Mouse (Mus musculus): ENCODE measurements around the gene Sema3b. TPM values are rescaled to one million over a fixed set of nuclear protein-coding genes. Genes with fewer than 3 reads are reported as not detected.

Sema3b gene
- polyA plus RNA-seq, 1 experiment from 2014 or later, result 3.9 TPM

- H3K36me3 ChIP-seq, result peaks cover under 1% of the 10 kb centered on the region; the same call in 1 of the 2 replicates
- H3K9me3 ChIP-seq, result no peaks in the 10 kb centered on the region
- peaks cover 63% of the 10 kb centered on the region for H3K27me3 ChIP-seq (ENCODE audit: insufficient read depth, poor library complexity, severe bottlenecking)
- WGBS, result under 1% methylated on average over 63 of the region's 63 CpGs
- peak within 1 kb of the TSS; percentile 87 for H3K27ac ChIP-seq
- DNase-seq (ENCODE audit: low spot score), result peak; percentile 74
- peaks cover 73% of the 10 kb centered on the region for H3K4me1 ChIP-seq (replicated peaks)
- peak within 1 kb of the TSS; percentile 61 for H3K4me3 ChIP-seq
Observed at GRCm38 (mm10) chr9:107551117-107551889, 57.7 kb downstream of the Sema3b start, which contains the start of gene Rassf1. Gene Rassf1 (plus strand): TSS chr9:107551555.

DNA sequence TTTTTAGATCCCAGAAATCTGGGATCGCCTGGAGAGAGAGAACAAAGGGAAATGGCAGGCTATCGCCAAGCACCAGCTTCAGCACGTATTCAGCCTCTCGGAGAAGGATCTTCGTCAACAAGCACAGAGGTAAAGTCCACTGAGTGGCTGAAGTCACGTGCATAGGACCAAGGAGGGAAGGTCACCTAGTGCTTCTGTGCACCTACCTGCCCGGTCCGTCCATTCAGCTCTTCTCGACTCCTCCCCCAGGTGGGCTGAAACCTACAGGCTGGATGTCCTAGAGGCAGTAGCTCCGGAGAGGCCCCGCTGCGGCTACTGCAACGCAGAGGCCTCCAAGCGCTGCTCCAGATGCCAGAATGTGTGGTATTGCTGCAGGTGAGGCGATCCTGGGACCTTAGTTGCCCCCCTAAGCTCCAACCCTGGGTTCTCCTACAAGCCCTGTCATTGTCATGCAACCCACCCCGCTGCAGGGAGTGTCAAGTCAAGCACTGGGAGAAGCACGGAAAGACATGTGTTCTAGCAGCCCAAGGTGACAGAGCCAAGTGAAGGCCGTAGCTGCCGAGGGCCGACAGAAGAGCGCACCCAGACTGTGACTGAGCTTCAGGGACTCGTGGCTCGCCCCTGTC lies 58.4 kb downstream of the Sema3b start:
- H3K27ac ChIP-seq, result peak overlapping the region; percentile 87
- no peaks in the 10 kb centered on the region for H3K36me3 ChIP-seq
- WGBS, result 22% methylated on average over 23 of the region's 23 CpGs
- no peaks in the 10 kb centered on the region for H3K9me3 ChIP-seq
- peaks cover 63% of the 10 kb centered on the region for H3K27me3 ChIP-seq (ENCODE audit: insufficient read depth, poor library complexity, severe bottlenecking)
- H3K4me3 ChIP-seq, result peak overlapping the region; percentile 61
- H3K4me1 ChIP-seq (replicated peaks), result peaks cover 69% of the 10 kb centered on the region
- DNase-seq (ENCODE audit: low spot score), result no peak

DNA sequence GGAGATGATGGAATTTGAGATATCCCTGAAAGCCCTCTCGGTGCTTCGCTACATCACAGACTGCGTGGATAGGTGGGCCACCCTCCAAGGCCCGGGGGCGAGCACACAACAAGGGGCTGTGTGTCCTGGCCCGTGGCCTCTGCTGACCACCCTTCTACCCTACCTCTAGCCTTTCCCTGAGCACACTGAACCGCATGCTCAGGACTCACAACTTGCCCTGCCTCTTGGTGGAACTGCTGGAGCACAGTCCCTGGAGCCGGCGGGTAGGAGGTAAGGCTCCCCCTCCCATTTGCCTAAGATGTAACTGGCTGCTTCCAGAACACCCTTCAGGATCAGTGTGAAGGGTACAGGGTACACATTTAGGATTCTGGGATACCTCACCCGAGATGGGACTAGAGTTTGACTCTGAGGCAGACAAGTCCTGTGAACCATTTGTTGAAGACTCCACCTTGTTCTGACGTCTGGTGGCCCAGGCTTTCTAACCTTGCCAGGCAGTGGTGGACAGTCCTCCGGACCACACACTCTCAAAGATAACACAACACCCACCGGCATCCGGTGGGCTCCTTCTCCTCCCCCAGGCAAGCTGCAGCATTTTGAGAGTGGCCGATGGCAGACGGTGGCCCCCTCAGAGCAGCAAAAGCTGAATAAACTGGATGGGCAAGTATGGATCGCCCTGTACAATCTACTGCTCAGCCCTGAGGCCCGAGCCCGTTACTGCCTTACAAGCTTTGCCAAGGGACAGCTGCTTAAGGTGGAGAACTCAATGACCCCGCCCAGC lies 59.5 kb downstream of the Sema3b start:
- Histone ChIP-seq H3K4me3 (no peak overlapping the region), H3K4me1 (replicated peaks) (peaks cover 66% of the 10 kb centered on the region)
- WGBS, result 83% methylated on average over 20 of the region's 20 CpGs

GRCm38 (mm10) chr9:107548820-107549219 lies 60.2 kb downstream of the Sema3b start:
- Histone ChIP-seq H3K4me3 (no peak overlapping the region), H3K27ac (no peak overlapping the region), H3K36me3 (peaks cover 17% of the 10 kb centered on the region), H3K9me3 (no peaks in the 10 kb centered on the region), H3K4me1 (replicated peaks) (peaks cover 61% of the 10 kb centered on the region), H3K27me3 (ENCODE audit: insufficient read depth, poor library complexity, severe bottlenecking) (peaks cover 63% of the 10 kb centered on the region)
- 89% methylated on average over 10 of the region's 10 CpGs for WGBS
- DNase-seq (ENCODE audit: low spot score), result no peak

More for the DNA sequence above, 59.5 kb downstream of the Sema3b start:
- Histone ChIP-seq H3K27ac (no peak overlapping the region), H3K9me3 (no peaks in the 10 kb centered on the region), H3K36me3 (peaks cover 10% of the 10 kb centered on the region), H3K27me3 (ENCODE audit: insufficient read depth, poor library complexity, severe bottlenecking) (peaks cover 63% of the 10 kb centered on the region)
- DNase-seq (ENCODE audit: low spot score), result no peak

- Histone ChIP-seq H3K36me3 (peaks cover 24% of the 10 kb centered on the region), H3K4me1 (replicated peaks) (peaks cover 60% of the 10 kb centered on the region), H3K9me3 (no peaks in the 10 kb centered on the region), H3K27me3 (ENCODE audit: insufficient read depth, poor library complexity, severe bottlenecking) (peaks cover 57% of the 10 kb centered on the region), H3K4me3 (peak overlapping the region; percentile 42; the same call in 1 of the 2 replicates), H3K27ac (no peak overlapping the region)
- no peak for DNase-seq (ENCODE audit: low spot score)
- 78% methylated on average over 5 of the region's 5 CpGs for WGBS
Observed at GRCm38 (mm10) chr9:107547957-107548356, 61.1 kb downstream of the Sema3b start.

Other genes starting within 250 kb of the Sema3b start
- 0.87 and 2.9 TPM in 2 replicates for gene Cacna2d2, start 209.6 kb downstream of the Sema3b start, polyA plus RNA-seq (2016; fragmentation: Nextera tagmentation; extraction: Ambion mirVana)
- 36.5 and 44.8 TPM in 2 replicates for gene Tmem115, start 75.3 kb downstream of the Sema3b start, polyA plus RNA-seq (2016; fragmentation: Nextera tagmentation; extraction: Ambion mirVana)
- gene Cyb561d2, start 67.0 kb downstream of the Sema3b start, polyA plus RNA-seq (2016; fragmentation: Nextera tagmentation; extraction: Ambion mirVana), result 25.1 and 25.9 TPM in 2 replicates
- 39.2 and 45.7 TPM in 2 replicates for gene Nprl2, start 67.0 kb downstream of the Sema3b start, polyA plus RNA-seq (2016; fragmentation: Nextera tagmentation; extraction: Ambion mirVana)
- gene Zmynd10, start 61.9 kb downstream of the Sema3b start, polyA plus RNA-seq (2016; fragmentation: Nextera tagmentation; extraction: Ambion mirVana), result 2.6 and 4.7 TPM in 2 replicates
- gene Rassf1, start 57.7 kb downstream of the Sema3b start, polyA plus RNA-seq (2016; fragmentation: Nextera tagmentation; extraction: Ambion mirVana), result 46.4 and 48.3 TPM in 2 replicates
- 79.8 and 87.1 TPM in 2 replicates for gene Tusc2, start 46.0 kb downstream of the Sema3b start, polyA plus RNA-seq (2016; fragmentation: Nextera tagmentation; extraction: Ambion mirVana)
- 134 and 135 TPM in 2 replicates for gene Hyal2, start 41.3 kb downstream of the Sema3b start, polyA plus RNA-seq (2016; fragmentation: Nextera tagmentation; extraction: Ambion mirVana)
- gene Hyal1, start 32.3 kb downstream of the Sema3b start, polyA plus RNA-seq (2016; fragmentation: Nextera tagmentation; extraction: Ambion mirVana), result 6.6 and 8.4 TPM in 2 replicates
- gene Naa80, start 30.3 kb downstream of the Sema3b start, polyA plus RNA-seq (2016; fragmentation: Nextera tagmentation; extraction: Ambion mirVana), result 19.2 and 20.8 TPM in 2 replicates
- gene Hyal3, start 28.4 kb downstream of the Sema3b start, polyA plus RNA-seq (2016; fragmentation: Nextera tagmentation; extraction: Ambion mirVana), result 0.41 and 0.77 TPM in 2 replicates
- gene Ifrd2, start 21.6 kb downstream of the Sema3b start, polyA plus RNA-seq (2016; fragmentation: Nextera tagmentation; extraction: Ambion mirVana), result 41.1 and 54.1 TPM in 2 replicates
- gene Gnai2, start 26.1 kb upstream of the Sema3b start, polyA plus RNA-seq (2016; fragmentation: Nextera tagmentation; extraction: Ambion mirVana), result 554 and 640 TPM in 2 replicates
- 6.4 and 7.2 TPM in 2 replicates for gene Slc38a3, start 60.3 kb upstream of the Sema3b start, polyA plus RNA-seq (2016; fragmentation: Nextera tagmentation; extraction: Ambion mirVana)
- gene Gnat1, start 70.5 kb upstream of the Sema3b start, polyA plus RNA-seq (2016; fragmentation: Nextera tagmentation; extraction: Ambion mirVana), result 2.6 and 3.1 TPM in 2 replicates
- 14.5 and 16.4 TPM in 2 replicates for gene Sema3f, start 101.2 kb upstream of the Sema3b start, polyA plus RNA-seq (2016; fragmentation: Nextera tagmentation; extraction: Ambion mirVana)
- 196 and 204 TPM in 2 replicates for gene Rbm5, start 161.8 kb upstream of the Sema3b start, polyA plus RNA-seq (2016; fragmentation: Nextera tagmentation; extraction: Ambion mirVana)

Measured in hindbrain, embryonic 10.5 days (tissue).